Mouse (Mus musculus) left cerebral cortex, adult 8-10 months (tissue): ENCODE measurements around the gene Nrxn1. TPM values are rescaled to one million over a fixed set of nuclear protein-coding genes. Genes with fewer than 3 reads are reported as not detected.

Experiments
- DNase-seq, 2 experiments: peaks; one replicate each; pipeline ENCODE4 v3.0.0; 2022; ENCODE audit warnings: low spot score in 2 of 2
- total RNA-seq, 4 experiments: library from RNA; stranded (reverse); gene quantifications; 2 replicates each; pipeline ENCODE4 v1.2.4; 2022

Gene Nrxn1
- total RNA-seq, 4 experiments from 2014 or later = 513 to 551 (median 531) TPM

DNA sequence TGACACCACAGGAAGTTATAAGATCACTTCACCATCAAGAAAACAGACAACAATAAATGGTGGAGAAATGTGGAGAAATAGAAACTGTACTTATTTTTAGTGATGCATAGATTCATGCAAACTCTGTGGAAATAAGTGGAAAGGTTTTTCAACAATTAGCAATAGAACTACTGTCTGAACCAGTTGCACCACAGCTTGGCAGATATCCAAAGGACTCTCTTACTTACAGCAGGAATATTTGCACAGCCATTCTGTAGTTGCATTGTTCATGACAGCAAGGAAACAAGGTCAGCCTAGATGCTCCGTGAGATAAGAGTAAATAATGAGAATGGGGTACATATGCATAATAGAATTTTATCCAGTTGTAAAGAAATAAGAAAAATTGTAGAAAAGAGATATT, 965.3 kb downstream of the Nrxn1 start:
- DNase-seq = no peak

GRCm38 (mm10) chr17:90122796-90123481, 969.9 kb downstream of the Nrxn1 start:
- no peak for DNase-seq

DNA sequence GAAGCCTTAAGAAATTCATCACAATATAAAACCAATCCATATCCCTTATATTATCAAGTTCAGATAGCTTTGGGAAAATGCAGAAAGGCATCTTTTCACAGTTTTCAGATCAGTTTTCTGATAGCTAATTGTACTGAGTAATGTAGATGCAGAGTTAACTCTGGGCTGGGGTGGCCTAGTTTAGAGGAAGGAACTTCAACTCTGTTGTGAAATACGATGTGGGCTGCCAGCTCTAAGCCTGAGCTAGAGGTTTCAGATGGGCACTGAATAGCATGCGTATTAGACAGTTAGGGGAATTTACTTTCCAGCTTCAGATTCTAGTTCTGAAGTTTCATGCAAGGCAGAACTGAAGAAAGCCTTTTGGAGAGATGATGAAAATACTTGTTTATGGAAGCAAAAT, 976.6 kb downstream of the Nrxn1 start:
- DNase-seq = no peak

- DNase-seq = peak in 1 of 2 experiments; percentile 42
Measured at GRCm38 (mm10) chr17:90094999-90095398, 997.9 kb downstream of the Nrxn1 start.

- peak; percentile 84 to 94 for DNase-seq
Measured at GRCm38 (mm10) chr17:90088314-90088650, 1004.6 kb downstream of the Nrxn1 start.

DNA sequence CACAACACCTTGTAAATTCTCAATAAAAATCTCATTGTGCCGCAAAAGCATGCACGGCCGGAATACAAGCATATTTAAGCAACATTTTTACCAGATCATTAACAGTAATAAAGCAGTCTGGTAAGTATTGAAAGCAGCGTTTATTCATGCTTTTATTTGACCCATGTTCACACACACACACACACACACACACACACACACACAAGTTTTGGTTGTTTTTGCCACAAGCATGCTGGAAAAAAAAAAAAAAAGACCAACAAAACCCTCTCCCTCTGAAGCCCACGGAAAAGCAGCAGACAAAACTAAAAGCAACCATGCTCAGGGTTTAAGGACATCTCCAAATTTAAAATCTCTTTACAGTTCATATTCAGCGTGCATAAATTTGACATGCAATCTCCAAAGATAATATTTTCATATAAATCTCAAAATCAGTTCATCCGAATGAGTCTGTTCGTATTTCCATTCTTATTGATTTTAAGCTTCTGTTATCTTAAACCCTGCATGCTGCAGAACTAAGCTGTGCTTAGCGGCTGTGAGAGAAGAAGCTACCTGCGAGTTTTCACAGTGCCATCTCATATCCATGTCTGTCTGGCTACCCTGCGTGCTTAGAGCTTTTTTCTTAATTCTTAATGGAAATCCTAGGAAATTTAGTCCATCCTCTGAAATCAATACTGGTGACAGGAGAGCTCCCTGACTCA, 1005.1 kb downstream of the Nrxn1 start:
- DNase-seq = no peak

DNA sequence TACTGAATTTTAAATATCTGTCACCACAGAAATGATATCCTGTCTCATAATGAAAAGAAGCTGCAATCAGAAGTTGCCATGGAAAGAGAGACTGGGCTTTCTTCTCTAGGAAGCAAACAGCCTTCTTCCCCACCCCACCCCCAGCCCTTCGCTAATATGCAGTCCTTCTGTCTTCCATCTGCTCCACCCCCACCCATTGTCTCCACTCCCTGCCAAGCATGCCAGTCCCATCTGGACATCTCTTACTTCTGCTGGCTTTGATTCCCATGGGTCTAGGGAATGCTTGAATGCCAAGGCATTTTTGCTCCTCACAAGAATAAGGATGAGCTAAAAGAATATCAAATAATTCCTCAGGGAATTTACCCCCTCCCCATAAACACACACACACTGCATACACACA, 1006.0 kb downstream of the Nrxn1 start:
- DNase-seq = peak in 1 of 2 experiments; percentile 72

- DNase-seq = no peak
Measured at GRCm38 (mm10) chr17:90079003-90079402, 1013.9 kb downstream of the Nrxn1 start.

DNA sequence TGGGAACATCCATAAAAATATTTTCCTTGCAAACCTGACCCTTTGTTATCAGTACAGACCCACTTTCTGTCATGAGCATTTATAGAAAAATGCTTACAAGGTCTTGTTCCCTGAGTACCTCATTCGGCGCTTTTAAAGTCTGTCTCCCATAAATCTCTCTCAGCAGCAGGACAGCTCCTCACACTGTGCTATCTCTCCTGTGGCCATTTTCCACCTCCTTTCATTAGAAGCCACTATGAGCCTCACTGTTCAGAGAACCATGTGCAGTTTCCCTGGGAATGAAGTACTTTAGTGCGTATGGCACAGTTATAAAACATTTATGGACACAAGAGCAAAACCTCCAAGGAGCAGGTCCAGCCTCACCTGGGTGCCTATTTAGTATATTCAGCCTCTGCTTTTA, 1014.4 kb downstream of the Nrxn1 start:
- DNase-seq = no peak

GRCm38 (mm10) chr17:90062866-90063265, 1030.0 kb downstream of the Nrxn1 start:
- no peak for DNase-seq

GRCm38 (mm10) chr17:90060872-90061271, 1032.0 kb downstream of the Nrxn1 start:
- DNase-seq = peak in 1 of 2 experiments; percentile 20

DNA sequence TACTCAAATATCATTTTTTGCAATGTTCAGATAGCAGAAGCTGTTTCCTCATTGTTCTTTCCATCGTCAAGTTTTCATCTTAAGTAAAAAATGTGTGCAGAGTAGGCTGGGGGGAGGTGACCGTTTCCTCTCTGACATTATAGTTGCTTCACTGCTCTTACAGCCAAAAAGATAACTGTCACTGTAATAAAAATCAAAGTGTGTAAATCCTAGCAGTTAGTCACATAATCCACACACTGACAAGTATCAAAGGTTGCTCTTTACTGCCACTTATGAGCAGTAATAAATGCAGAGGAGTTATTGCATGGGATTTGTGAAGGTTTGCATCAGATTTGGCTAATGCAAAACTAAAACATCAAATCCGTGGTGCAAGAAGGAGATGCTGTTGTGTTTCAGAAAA, 1032.7 kb downstream of the Nrxn1 start:
- DNase-seq = no peak

DNA sequence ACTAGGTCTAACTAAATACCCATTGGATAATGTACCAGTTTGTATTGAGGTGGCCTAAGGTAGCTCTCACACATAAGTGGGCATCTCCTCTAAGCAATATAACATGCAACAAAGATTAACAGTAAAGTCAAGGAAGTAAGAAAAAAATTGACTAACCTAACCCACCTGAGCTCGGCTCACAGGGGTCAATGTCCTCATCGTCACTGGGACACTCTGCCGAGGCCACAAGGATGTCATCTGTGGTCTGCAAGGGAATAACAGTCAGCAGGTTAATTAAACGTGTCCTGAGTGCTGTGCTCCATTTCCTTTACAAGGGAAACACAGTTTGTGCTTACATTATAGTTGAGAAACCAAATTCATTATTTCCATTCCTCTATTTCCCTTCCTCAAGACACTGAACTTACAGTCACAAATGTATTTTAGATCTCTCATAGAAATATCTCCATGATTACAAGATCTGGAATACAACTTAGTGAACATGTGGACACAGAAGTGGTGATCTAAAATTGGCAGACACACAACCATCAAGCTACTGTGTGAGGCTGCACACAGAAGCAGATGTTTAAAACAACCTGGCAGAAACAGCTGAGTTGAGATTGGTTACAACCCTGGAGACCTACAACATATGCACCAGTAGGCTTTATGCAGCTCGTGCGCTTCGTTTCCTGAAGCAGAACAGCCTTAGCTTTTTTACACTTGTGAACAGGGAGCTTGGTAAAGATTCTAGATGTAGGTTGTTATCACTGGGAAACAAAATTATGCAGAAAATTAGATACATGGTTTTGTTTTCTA, 1033.4 kb downstream of the Nrxn1 start:
- DNase-seq = no peak

DNA sequence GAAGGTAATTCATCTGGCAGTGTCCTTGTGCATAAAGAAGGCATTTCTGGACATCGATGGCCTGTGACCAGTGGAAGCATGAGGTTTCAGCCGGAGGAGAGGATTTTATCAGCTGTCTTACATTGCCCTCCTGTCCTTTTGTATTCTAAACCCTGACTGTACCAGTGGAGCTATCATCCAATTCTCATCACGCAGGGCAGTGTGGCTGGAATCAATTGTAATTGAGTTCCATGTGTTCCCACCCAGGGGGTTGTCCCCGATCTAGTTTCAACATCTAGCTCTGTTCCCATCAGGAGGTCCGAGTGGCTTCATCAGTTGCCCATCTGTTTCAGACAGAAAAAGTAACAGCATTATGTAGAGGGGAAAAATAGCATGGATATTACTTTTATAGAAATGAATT, 1038.6 kb downstream of the Nrxn1 start:
- DNase-seq = no peak

DNA sequence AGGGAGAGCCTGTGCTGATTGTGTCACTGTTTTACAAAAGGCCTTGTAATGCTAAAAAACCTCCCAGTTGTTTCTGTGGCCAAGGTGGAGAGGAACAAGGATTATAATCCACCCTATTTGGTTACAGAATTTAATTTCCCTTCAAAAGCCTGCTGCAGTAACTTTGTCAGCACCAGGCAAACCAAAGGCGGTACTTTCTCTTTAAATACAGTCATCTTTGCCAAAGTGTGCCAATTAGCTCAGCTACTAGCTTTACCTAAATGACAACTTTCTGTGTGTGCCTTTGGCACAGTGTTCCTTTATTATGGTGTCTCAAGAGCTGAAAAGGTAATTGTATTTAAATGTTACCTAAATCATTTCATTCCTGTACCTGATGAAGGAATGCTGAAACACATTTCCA, 1053.6 kb downstream of the Nrxn1 start:
- DNase-seq = no peak

- DNase-seq = no peak
Measured at GRCm38 (mm10) chr17:90032416-90032815, 1060.5 kb downstream of the Nrxn1 start.

- no peak for DNase-seq
Measured at GRCm38 (mm10) chr17:90016636-90017035, 1076.2 kb downstream of the Nrxn1 start.

DNA sequence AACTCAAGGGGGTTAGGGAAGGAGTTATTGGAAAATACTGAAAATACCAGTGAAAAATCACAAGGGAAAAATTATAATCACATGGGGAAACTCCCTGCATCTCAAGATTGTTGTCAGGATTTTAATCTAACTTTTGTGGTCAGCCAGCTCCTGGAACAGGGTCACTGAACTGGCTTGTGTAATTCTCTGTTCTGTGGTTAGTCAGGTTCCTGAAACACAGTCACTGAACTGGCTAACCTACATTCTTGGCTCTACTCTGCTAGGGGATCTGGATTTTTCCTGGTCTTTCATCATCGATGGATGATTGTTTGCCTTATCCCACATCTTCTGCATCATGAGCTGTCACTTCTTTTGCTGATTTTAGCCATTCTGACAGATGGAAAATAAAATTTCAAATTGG, 1081.1 kb downstream of the Nrxn1 start:
- DNase-seq = no peak

DNA sequence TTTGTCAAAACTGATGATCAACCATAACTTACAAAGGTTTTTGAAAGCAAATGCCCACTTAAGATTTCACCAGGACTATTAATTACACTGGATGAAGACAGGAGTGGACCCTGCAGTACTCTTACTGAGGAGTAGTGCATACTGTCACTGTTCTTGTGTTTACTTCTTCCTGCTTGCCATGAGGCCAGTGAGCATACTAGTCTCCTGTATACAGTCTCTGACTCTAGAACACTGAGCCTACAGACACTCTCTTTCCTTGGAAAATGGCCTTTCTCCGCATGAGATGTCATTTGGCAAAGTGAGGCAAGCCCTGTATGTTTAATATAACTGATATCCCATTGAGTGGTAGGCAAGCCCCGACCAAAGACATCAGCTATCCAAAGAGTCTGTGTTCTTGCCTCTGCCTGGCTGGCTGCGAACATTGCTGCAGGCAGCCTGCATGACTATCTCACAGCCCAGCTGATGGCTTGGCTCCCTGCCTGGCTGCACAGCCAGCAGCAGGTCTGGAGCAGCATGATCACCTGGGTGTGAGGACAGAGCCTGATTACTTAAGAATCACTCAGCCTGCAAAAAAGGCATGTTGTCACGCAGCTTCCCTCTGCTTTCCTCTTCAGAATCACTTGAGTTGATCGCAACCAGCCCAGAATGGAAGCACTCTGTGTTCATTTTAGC, 1085.3 kb downstream of the Nrxn1 start:
- peak in 1 of 2 experiments; percentile 29 for DNase-seq

- no peak for DNase-seq
Measured at GRCm38 (mm10) chr17:89990651-89991050, 1102.2 kb downstream of the Nrxn1 start.
